Mouse (Mus musculus): ENCODE results near the gene Mroh2a. TPM values are rescaled to one million over a fixed set of nuclear protein-coding genes. Genes with fewer than 3 reads are reported as not detected.

The Mroh2a gene
- total RNA-seq, 2 experiments from 2014 or later: 0.52 TPM; not detected in 1

GRCm38 (mm10) chr1:88289152-88289551 lies 62.4 kb downstream of the Mroh2a start:
- no peak for DNase-seq (ENCODE audit: low spot score in 2 of 2)

GRCm38 (mm10) chr1:88289917-88290316 lies 63.1 kb downstream of the Mroh2a start:
- peak in 1 of 2 experiments; percentile 49 for DNase-seq (ENCODE audit: low spot score in 2 of 2)

GRCm38 (mm10) chr1:88290511-88290910 lies 63.7 kb downstream of the Mroh2a start:
- DNase-seq (ENCODE audit: low spot score in 2 of 2): peak in 1 of 2 experiments; percentile 1

GRCm38 (mm10) chr1:88291409-88292005 lies 64.7 kb downstream of the Mroh2a start:
- peak in 1 of 2 experiments; percentile 1 for DNase-seq (ENCODE audit: low spot score in 2 of 2)

- DNase-seq (ENCODE audit: low spot score in 2 of 2): no peak
These were observed 65.3 kb downstream of the Mroh2a start for GRCm38 (mm10) chr1:88292057-88292456.

DNA sequence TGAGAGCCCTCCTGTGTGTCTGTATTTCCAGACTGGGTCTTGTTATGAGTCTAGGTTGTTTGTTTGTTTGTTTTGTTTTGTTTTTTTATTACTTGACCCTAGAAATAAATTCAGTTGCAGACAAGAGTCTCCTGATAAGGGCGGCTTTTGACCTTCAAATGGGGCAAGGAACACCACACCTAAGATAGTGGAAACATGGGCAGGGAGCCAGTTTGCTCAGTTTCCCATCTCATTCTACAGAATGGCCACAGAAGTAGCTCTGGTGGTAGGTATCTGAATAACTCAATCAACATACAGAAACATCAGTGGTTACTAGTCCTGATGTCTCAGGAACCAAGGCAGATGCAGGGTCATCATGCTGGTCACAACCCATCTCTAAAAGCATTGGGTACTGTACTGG lies 67.9 kb downstream of the Mroh2a start:
- no peak for DNase-seq (ENCODE audit: low spot score in 2 of 2)

DNA sequence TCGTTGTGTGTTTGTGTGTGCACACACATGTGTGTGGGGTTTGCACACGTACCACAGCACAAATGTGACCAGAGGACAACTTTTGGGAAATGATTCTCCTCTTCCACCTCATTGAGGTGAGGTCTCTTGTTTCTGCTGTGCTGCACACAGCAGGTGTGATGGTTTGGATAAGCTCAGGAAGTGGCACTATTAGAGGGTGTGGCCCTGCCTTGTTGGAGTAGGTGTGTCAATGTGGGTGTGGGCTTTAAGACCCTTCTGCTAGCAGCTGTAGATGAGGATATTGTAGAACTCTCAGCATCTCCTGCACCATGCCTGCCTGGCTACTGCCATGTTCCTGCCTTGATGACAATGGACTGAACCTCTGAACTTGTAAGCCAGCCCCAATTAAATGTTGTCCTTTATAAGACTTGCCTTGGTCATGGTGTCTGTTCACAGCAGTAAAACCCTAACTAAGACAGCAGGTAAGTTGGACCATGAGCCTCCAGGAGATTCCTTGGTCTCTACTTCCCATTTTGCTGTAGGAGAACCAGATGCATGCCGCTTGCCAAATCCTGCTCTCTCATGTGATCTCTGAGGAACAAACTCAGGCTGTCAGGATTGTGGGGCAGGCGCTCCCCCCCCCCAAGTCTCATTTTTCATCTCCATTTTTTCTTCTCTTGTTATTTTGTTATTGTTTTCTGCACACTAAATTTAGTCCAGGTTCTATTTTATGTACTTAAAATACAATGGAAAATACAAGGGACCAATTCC lies 69.6 kb downstream of the Mroh2a start:
- no peak for DNase-seq (ENCODE audit: low spot score in 2 of 2)

DNA sequence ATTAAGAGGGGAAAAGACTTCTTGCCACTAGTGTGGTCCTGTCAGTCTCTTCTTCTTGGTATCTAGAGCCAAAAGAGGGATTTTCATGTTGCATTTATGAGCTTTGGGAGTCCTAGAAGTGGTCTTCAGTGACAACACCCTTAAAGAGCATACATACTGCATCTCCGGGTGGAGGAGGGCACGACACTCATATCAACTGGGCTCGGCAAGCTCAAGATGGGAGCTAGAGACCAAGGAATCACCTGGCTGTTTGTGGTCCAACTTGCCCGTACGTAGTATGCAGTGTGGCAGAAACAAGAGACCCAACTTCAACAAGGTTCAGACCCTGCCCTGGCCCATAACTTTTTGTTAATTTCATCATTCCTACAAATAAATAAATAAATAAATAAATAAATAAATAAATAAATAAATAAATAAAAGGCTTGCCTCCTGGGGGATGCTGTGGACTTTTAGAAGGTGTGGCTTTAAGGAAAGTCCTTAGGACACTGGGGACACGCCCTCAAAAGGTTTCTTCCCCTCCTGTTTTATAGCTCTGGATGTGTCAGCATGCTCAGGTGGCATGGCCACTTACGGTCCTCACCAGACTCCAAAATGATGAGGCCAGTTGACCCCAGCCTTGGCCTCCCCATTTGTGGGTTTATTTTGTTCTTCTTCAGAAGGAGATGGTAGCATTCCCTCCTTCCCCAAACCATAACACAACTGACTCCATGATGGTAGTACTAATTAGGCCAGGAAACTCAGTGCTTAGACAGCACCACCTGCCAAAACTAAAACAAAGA lies 70.9 kb downstream of the Mroh2a start:
- DNase-seq (ENCODE audit: low spot score in 2 of 2): no peak

DNA sequence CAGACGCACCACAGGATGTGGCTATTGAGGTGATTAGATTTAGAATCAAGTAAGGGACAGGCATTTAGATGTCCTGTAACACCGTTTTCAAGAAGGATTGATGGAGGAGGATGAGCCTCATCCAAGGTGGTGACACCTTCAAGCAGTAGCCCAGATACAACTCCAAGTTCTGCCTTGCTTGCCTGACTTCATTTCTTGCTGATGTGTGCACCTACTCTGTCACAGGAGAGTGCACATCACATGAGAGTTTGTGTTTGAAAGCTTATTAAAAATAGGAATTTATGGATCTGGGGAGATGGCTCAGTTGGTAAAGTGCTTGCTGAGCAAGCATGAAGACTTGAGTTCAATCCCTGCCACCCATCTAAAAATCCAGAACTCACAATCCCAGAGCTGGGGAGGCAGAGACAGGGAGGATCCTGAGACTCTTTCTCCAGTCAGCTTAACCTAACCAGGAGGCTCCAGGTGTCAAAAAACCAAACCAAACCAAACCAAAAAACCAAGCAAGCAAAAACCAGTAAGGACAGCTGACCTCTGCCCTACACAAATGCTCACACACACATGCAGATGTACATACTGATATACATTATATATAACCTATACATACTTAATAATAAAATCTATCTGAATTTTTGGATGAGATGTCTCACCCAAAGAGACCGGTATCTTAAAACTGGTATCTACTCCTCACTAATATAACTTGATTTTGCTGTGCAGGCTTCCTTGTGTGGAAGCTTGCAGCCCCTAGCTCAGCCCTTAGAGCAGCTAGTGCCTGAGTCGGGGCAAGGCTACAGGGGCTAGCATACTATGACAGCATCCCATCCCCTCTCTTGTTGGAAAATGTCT lies 72.1 kb downstream of the Mroh2a start:
- no peak for DNase-seq (ENCODE audit: low spot score in 2 of 2)

DNA sequence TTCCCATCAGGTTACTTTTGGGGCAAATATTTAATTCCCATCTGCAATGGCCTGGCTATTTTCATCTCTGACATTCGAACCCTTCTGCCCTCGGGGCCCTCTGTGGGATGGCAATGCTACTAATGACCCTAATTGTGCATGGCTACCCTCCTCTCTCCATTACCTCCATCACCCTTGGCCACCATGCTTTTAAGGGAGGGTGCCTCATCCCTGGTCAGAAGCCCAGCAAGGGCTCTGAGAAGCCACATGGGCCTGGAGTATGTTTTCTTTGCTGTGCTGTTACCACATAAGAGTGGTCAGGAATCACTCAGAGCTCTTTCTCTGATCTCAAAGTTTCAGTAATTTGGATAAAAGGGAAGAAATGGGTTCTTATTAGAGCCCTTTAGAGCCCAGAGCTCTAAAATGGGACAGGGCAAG lies 72.8 kb downstream of the Mroh2a start:
- DNase-seq (ENCODE audit: low spot score in 2 of 2): no peak

DNA sequence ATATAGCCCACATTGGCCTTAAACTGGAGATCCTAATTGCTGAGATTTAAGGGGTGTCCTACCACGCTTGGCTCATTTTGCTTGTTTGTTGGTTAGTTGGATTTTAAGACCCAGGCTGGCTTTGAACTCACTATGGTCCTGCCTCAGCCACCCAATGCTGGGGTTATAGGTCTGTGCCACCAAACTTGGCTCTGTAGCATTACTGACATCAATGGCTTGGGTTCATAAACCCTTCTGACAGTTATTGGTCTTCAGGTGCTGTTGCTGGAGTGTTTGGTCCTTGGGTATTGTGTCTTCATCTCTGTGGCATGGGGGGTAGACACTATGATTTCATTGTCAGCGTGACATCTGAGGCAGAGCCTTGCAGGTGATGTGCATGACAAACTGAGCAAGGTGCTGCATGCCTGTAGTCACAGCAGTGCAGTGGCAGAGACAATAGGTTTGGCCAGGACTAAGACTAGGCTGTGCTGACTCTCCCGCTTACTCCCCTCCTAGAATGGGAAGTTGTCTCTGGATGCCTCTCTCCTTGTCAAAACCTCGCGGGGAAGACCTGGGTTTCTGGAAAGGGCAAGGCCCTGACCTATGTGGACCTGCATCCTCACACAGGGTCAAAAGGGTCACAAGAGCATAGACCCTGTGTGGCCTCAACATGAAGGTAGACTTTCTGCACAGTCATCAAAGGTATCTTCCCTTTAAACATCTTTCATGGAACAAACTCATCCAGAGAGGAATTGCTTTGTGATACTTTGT lies 73.7 kb downstream of the Mroh2a start:
- DNase-seq (ENCODE audit: low spot score in 2 of 2): no peak

- no peak for DNase-seq (ENCODE audit: low spot score in 2 of 2)
These were observed 74.6 kb downstream of the Mroh2a start for GRCm38 (mm10) chr1:88301121-88302014.

DNA sequence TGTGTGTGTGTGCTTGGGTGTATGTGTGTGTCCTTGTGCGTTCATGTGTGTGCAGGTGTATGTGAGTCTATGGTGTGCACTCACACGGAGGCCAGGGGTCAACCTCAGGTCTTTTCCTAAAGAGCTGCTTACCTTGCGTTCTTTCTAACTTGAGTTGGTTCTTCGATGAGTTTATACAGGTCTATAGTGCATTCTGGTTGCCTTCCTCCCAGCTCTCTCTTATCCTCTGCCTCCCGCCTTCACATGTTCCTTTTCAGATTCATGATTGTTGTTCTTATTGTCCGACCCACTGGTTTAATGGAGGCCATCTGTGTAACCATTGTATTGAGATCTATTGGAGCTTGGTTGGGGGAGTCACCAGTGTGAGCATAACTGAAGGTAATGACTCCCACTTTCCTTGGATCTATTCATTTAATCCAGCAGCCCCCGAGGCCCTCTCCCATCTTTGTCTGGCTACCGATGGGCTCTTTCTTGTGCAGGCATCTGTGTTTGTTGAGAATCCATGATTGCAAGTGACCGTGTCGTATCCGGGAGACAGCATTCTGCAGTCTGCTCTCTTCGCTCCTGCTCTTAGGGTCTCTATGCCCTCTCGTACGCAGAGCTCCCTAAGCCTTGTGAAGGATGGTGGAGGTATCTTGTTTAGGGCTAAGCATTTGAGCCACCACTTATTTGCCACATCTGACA lies 75.4 kb downstream of the Mroh2a start:
- no peak for DNase-seq (ENCODE audit: low spot score in 2 of 2)

DNA sequence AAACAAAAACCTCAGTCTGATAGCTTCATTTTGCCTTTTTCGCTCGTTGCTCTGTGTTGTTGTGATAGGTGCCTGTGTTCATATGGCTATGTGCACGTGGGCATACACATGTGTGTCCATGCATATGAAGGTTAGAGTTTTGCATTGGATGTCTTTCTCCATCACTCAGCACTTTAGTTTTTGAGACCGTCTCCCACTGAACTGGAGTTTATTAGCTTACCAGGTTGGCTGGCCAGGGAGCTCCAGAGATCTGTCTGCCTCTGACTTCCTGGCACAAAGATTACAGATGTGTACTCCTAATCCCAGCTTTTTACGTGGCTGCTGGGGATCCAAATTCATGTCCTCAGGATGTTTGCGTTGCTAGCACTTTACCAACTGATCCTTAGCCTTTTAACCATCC lies 77.0 kb downstream of the Mroh2a start:
- no peak for DNase-seq (ENCODE audit: low spot score in 2 of 2)

DNA sequence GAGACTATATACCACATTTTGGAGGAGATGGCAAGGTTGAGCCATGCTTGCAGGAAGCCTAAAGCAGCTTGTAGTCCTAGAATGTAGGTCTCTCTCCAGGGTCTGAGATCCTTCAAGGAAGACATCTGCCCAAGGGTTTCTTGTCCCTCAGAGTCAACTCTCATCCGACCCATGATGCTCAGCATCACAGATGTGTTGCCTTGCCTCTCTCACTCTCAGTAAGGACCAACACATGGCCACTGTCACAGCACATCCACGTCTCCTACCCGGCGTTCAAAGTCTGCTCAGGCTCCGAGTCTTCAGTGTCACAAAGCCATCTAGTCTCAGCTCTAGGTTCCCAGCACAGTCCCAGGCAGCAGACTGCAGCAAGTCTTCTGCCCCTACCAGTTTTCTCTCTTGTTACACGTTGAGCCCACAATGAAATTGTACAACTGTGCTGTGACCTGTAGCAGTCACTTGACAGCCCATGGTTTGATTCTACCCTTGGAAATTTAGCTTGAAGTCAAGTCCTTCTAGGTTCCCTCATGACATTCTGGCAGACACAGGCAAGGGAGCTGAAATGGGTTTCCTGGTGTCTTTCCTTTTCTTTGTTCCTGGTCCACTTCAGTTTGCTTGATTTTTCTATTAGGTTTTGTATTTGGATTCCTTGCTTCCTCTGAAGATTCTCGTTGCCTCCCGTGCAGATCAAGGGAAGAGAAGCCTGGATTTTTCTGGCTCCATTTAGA lies 77.6 kb downstream of the Mroh2a start:
- no peak for DNase-seq (ENCODE audit: low spot score in 2 of 2)

DNA sequence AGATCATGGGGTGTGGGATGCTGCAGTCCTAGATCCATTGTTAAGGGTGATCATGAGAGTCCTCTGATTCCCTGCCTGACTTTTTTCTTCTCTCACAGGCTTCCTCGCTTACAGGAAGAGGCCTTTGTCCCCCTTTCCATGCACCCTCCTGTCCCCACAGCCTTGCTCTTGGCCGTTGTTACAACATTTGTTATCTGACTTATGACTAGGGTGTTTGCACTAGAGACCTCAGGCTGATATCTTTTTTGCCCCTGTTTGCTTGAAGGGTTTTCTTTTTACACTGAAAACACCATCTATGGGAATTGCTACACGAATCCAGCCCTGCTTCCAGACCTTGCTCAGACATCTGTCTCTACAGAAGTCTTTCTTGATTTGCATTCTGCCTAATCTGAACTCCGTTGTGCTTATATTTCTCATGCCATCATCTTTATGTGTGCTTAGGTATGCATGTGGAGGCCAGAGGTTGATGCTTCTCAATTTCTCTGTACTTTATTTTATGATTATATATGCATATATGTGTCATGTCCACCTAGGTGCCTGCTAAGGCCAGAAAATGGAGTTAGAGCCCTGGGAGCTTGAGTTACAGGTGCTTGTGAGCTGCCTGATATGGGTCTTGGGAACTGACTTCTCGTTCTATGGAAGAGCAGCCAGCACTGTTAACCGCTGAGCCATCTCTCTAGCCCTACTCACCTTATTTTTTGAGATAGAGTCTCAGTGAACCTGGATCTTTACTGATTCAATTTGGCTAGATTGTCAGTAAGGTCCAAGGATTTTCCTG lies 78.4 kb downstream of the Mroh2a start:
- no peak for DNase-seq (ENCODE audit: low spot score in 2 of 2)

DNA sequence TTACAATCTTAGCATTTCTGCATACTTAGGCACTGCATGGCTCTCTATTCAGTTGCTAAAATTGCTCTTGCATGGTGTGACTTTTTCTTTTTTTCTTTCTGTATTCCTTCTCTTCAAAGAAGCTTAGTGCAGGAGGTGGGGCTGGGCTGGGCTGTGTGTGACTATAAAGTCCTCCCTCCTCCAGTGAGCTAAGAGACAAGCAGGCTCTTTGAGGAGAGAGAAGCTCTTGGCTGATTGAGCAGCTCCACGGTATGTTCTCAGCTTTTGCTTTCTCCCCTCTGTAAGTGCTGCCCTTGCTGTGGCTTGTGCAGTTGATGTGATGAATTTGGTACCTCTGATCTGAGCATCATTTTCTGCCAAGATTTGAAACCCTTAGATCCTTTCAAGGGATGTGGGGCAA lies 79.8 kb downstream of the Mroh2a start:
- DNase-seq (ENCODE audit: low spot score in 2 of 2): no peak
